Mouse (Mus musculus) erythroblast, embryonic 14.5 days (primary cell): ENCODE measurements at regions not wholly inside any gene's neighbourhood (a gene's known extent, or its start where the extent isn't known, plus 50 kb on each side); places are given as distances from the start of the nearest gene placed in this dataset.

Source experiments
- GATA1 ChIP-seq: IDR thresholded peaks from 2 replicates; pipeline ENCODE4 v1.6.1; 2012; ENCODE audit warnings: low read length, inconsistent platforms, mixed read lengths
- TAL1 ChIP-seq: IDR thresholded peaks from 3 replicates; pipeline ENCODE4 v1.6.1; 2012; ENCODE audit warnings: low read length, inconsistent platforms, mixed read lengths

DNA sequence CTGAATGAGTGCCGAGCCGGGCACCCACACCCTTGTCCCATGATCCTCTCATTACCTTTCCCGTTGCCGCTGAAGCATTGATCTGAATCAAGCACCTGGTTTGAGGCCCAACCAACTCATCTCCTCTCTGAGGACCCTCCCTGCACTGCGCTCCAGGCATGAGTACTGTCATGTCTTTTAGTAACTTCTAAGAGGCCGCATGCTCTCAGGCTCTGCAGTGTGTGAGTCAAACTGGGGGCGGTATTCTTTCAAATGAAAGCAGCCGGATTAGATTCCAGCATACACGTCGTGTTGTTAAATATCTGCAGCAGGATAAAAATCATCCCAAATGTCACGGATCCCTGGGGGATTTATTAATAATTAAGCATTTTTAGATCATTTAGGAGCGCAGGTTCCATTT lies 79.4 kb upstream of the Maml3 start:
- no peak for TF ChIP-seq GATA1
- no peak for TF ChIP-seq TAL1
